8 mouse cellular contexts compared by ENCODE assay signal in the genomic region with DNA sequence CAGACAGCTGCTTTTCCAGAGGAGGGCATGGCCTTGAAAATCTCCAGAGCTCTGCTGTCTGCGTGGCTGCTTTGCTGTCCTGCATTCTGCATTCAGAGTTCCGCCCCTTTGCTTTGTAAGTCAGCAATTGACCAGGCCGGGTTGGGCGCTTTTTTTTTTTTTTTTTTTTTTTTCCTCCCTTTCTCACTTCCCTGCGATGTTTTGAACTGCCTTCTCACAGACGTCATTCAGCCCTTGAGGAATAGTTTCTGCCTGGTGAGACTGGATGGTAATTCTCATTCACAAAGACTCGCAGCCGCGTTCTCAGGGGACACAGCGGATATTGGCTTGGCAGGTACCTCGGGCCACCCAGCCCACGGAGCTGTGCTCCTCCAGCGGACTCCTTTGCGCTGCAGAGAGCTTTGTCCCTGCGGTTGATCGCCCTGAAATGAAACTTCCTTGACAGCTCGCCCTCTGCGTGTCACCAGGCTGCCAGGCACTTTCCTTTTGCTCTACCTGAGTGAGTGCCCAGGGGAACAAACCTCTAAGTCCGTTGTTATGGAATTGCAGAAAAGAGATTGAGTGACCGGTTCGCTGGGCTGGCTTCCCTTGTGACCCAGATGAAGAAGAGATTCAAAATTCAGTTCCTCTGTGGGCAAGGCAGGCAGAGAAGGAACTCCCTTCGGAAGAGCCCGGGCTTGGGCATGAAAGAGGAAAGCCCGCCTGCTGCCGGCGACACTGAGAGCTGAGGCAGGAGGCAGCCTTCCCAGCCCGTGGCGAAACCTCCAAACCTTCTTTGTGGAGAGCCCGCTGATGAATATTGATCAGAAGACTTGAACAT.
DNase-seq lines count a peak whose midpoint lies in the region; ATAC-seq and TF ChIP-seq lines count a peak whose summit lies in the region.

No protein-coding gene starts in this region.

- H3K4me1 ChIP-seq in hindbrain, embryonic 10.5 days (replicated peaks), result peaks cover 25% of the 10 kb centered on the region

- peak; percentile 82 for ATAC-seq in frontal cortex, adult (ENCODE audit: low TSS enrichment)

- no peak; the same call in none of the 2 replicates for TF ChIP-seq CTCF in left cerebral cortex, adult 2 months (IDR thresholded peaks at IDR 0.05)

- DNase-seq in WW6 (ENCODE audit: low read depth, low spot score), result peak; percentile 63
- peak; percentile 32 for DNase-seq in cerebellum, adult 9-11 months
- peak; percentile 60 for DNase-seq in hindbrain, embryonic 10.5 days (ENCODE audit: low spot score)
- DNase-seq in left cerebral cortex, adult 2 months (ENCODE audit: extremely low spot score in 1 of 2, low spot score in 2 of 2), result peak; percentile 22 to 47
- DNase-seq in right cerebral cortex, adult 2 months (ENCODE audit: low spot score in 2 of 2), result peak; percentile 44 to 66
- peak; percentile 59 for DNase-seq in yolk sac, embryonic 10.5 days (ENCODE audit: low spot score)

- no peaks in the 10 kb centered on the region for H3K27me3 ChIP-seq in hindbrain, embryonic 10.5 days (ENCODE audit: insufficient read depth, poor library complexity, severe bottlenecking)

- no peaks in the 10 kb centered on the region for H3K9me3 ChIP-seq in hindbrain, embryonic 10.5 days

- H3K27ac ChIP-seq in hindbrain, embryonic 10.5 days, result peak overlapping the region; percentile 86
- peak overlapping the region; percentile 70 for H3K27ac ChIP-seq in left cerebral cortex, adult 2 months
- peak overlapping the region; percentile 67 for H3K27ac ChIP-seq in macrophage

- no peaks in the 10 kb centered on the region for H3K79me2 ChIP-seq in macrophage (ENCODE audit: inconsistent target)

- peak overlapping the region; percentile 62 for H3K4me3 ChIP-seq in hindbrain, embryonic 10.5 days
- peak overlapping the region; percentile 73 for H3K4me3 ChIP-seq in left cerebral cortex, adult 2 months
- H3K4me3 ChIP-seq in macrophage (ENCODE audit: inconsistent target), result peak overlapping the region; percentile 87

- H3K36me3 ChIP-seq in hindbrain, embryonic 10.5 days, result no peaks in the 10 kb centered on the region
- H3K36me3 ChIP-seq in macrophage (ENCODE audit: inconsistent target), result no peaks in the 10 kb centered on the region

- under 1% methylated on average over 29 of the region's 29 CpGs for WGBS in hindbrain, embryonic 10.5 days
- 1% methylated on average over 29 of the region's 29 CpGs for WGBS in macrophage (ENCODE audit: missing documents)

- intact Hi-C loops in left cerebral cortex, adult 2 months (cut with DNase I), result loop anchor here (5.0 kb wide), 2 partner anchors 47 to 68 kb away; no protein-coding TSS in a partner anchor

Comparison
In these comparisons a context has a peak if more than half of its experiments do, and no peak if none do; other contexts are left out.
1. Peak in every context shown above with its lines: DNase-seq, ATAC-seq, H3K4me3 ChIP-seq and H3K27ac ChIP-seq.